Mouse (Mus musculus) limb, embryonic 15.5 days (tissue): ENCODE results near the gene Dync1i1. TPM values are rescaled to one million over a fixed set of nuclear protein-coding genes. Genes with fewer than 3 reads are reported as not detected.

ENCODE experiments used
- ATAC-seq: fragments of 200-750 bp; cut with Nextera tagmentation; 2 replicates; pipeline ENCODE4 v1.8.0; 2017; ENCODE audit warnings: low read depth, moderate TSS enrichment; ENCODE audit not compliant: insufficient number of reproducible peaks, low FRiP score, low TSS enrichment
- H3K27ac ChIP-seq: fragments of 300-500 bp; sonication (generic); 2 replicates; pipeline ENCODE4 v1.5.1; 2015; ENCODE audit warnings: moderate library complexity, mild to moderate bottlenecking, inconsistent platforms
- H3K27me3 ChIP-seq: fragments of 300-500 bp; sonication (generic); 2 replicates; pipeline ENCODE4 v1.6.1; 2015; ENCODE audit warnings: inconsistent platforms
- H3K36me3 ChIP-seq: fragments of 300-500 bp; sonication (generic); 2 replicates; pipeline ENCODE4 v1.6.1; 2015; ENCODE audit warnings: inconsistent platforms
- H3K4me1 ChIP-seq: fragments of 300-500 bp; sonication (generic); 2 replicates; pipeline ENCODE4 v1.6.1; 2015; ENCODE audit warnings: inconsistent platforms
- H3K4me2 ChIP-seq: fragments of 300-500 bp; sonication (generic); 2 replicates; pipeline ENCODE4 v1.6.1; 2015; ENCODE audit warnings: mild to moderate bottlenecking, inconsistent platforms
- H3K4me3 ChIP-seq: fragments of 300-500 bp; sonication (generic); 2 replicates; pipeline ENCODE4 v1.5.1; 2015; ENCODE audit warnings: mild to moderate bottlenecking, inconsistent platforms
- H3K9ac ChIP-seq: fragments of 300-500 bp; sonication (generic); 2 replicates; pipeline ENCODE4 v1.6.1; 2015; ENCODE audit warnings: inconsistent platforms
- H3K9me3 ChIP-seq: fragments of 300-500 bp; sonication (generic); 2 replicates; pipeline ENCODE4 v1.6.1; 2016; ENCODE audit warnings: inconsistent platforms
- WGBS: fragments of 180-500 bp; shearing (Covaris S2); methylation state at CpG from one replicate; pipeline ENCODE4 v1.1.7; 2015; 5-methylcytosine and 5-hydroxymethylcytosine counted together
- polyA plus RNA-seq: library from polyadenylated mRNA; unstranded; fragments of >200 nt; fragmentation: Nextera tagmentation; extraction: Ambion mirVana; gene quantifications from 2 replicates; pipeline ENCODE4 v1.2.1, GENCODE M21; 2015

The Dync1i1 gene
- polyA plus RNA-seq, 1 experiment from 2014 or later: 8.6 TPM

- no peak overlapping the region for H3K4me3 ChIP-seq
- H3K27ac ChIP-seq: no peak overlapping the region
- H3K27me3 ChIP-seq: no peaks in the 10 kb centered on the region
- no peaks in the 10 kb centered on the region for H3K36me3 ChIP-seq
- no peaks in the 10 kb centered on the region for H3K9me3 ChIP-seq
- H3K4me2 ChIP-seq: no peak overlapping the region
- 70% methylated on average over 5 of the region's 5 CpGs for WGBS
- H3K4me1 ChIP-seq: peaks cover 2% of the 10 kb centered on the region; the same call in 1 of the 2 replicates
- H3K9ac ChIP-seq: no peak overlapping the region
- ATAC-seq: no peak
Observed at GRCm38 (mm10) chr6:5866091-5866490, 140.7 kb downstream of the Dync1i1 start.

- ATAC-seq: no peak
Observed at GRCm38 (mm10) chr6:5867221-5867620, 141.8 kb downstream of the Dync1i1 start.

DNA sequence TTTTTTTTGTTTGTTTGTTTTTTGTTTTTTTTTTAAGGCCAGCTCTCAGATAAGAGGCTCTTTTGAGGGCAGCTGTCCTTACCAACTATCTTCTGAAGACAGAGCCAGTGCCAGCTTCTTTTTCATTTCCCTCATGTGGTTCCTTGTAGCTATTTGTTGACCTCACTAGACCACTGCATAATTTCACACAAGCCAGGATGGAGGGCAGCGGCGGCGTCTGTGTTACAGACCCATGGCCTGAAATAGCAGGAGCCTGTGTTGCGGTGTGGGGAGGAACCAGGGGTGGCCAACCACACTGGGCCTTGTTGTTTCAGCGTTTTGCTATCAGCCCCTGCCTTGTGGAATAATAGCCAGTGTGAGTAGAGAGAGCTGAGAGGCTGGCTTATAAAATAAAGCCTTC is 145.6 kb downstream of the Dync1i1 start:
- WGBS: 66% methylated on average over 5 of the region's 5 CpGs
- Histone ChIP-seq H3K9ac (no peak overlapping the region), H3K27ac (peak overlapping the region; percentile 33), H3K4me2 (no peak overlapping the region), H3K4me3 (no peak overlapping the region), H3K36me3 (no peaks in the 10 kb centered on the region), H3K9me3 (no peaks in the 10 kb centered on the region), H3K27me3 (no peaks in the 10 kb centered on the region), H3K4me1 (peaks cover 11% of the 10 kb centered on the region)
- ATAC-seq: no peak

More at GRCm38 (mm10) chr6:5867221-5867620, 141.8 kb downstream of the Dync1i1 start:
- 86% methylated on average over 4 of the region's 4 CpGs for WGBS
- no peak overlapping the region for H3K4me3 ChIP-seq
- H3K36me3 ChIP-seq: no peaks in the 10 kb centered on the region
- H3K9me3 ChIP-seq: no peaks in the 10 kb centered on the region
- H3K27me3 ChIP-seq: no peaks in the 10 kb centered on the region
- no peak overlapping the region for H3K4me2 ChIP-seq
- peaks cover 8% of the 10 kb centered on the region for H3K4me1 ChIP-seq
- no peak overlapping the region for H3K27ac ChIP-seq
- H3K9ac ChIP-seq: no peak overlapping the region

DNA sequence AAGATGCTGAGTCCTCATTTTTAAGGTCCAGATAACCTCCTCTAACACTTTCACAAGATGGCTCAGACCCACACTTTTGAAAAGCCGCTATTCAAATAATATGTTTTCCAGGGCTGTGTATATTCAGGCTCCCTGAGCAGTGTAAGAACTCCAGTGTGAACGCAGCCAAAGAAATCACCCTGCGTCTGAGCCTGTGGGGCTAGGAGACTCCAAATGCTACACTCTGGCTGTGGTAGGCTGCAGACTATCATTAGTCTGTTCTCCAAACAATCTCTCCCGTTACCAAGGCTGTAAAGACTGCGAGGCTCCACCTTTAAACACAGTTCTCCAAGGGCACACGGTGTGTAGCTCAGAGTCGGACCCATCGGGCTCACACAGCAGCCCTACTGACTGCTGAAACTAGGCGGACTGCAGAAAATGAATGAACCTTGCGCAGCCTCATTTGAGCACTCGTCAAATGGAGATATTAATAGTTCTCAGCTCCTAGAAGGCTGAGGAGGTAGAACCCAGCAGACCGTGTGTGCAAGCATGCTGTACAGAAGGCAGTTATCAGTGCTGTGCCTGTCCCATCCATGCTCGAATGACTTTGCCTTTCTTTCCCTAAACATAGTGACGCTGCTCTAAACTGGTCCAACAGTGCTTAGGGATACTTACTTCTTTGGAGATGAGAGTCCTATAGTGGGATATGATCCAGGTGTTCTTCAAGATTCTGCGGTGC is 146.3 kb downstream of the Dync1i1 start:
- Histone ChIP-seq H3K9ac (no peak overlapping the region), H3K27me3 (no peaks in the 10 kb centered on the region), H3K27ac (peak overlapping the region; percentile 33), H3K36me3 (no peaks in the 10 kb centered on the region), H3K9me3 (no peaks in the 10 kb centered on the region), H3K4me2 (no peak overlapping the region), H3K4me3 (no peak overlapping the region), H3K4me1 (peaks cover 11% of the 10 kb centered on the region)
- WGBS: 49% methylated on average over 15 of the region's 15 CpGs
- peak; percentile 85 for ATAC-seq

- Histone ChIP-seq H3K36me3 (no peaks in the 10 kb centered on the region), H3K4me2 (no peak overlapping the region), H3K27ac (no peak overlapping the region), H3K4me1 (no peaks in the 10 kb centered on the region), H3K27me3 (no peaks in the 10 kb centered on the region), H3K9me3 (no peaks in the 10 kb centered on the region), H3K9ac (no peak overlapping the region), H3K4me3 (no peak overlapping the region)
- 85% methylated on average over 6 of the region's 6 CpGs for WGBS
- ATAC-seq: no peak
Observed at GRCm38 (mm10) chr6:5889341-5889740, 163.9 kb downstream of the Dync1i1 start.

GRCm38 (mm10) chr6:5911295-5911694 is 185.9 kb downstream of the Dync1i1 start:
- H3K9me3 ChIP-seq: no peaks in the 10 kb centered on the region
- no peak for ATAC-seq
- H3K4me1 ChIP-seq: peaks cover 7% of the 10 kb centered on the region; the same call in 1 of the 2 replicates
- H3K27me3 ChIP-seq: no peaks in the 10 kb centered on the region
- H3K9ac ChIP-seq: no peak overlapping the region
- H3K4me3 ChIP-seq: no peak overlapping the region
- no peak overlapping the region for H3K27ac ChIP-seq
- H3K4me2 ChIP-seq: no peak overlapping the region
- WGBS: 64% methylated on average over 7 of the region's 7 CpGs
- no peaks in the 10 kb centered on the region for H3K36me3 ChIP-seq

- 77% methylated on average over 2 of the region's 2 CpGs for WGBS
- no peak for ATAC-seq
- H3K36me3 ChIP-seq: no peaks in the 10 kb centered on the region
- H3K4me2 ChIP-seq: no peak overlapping the region
- no peaks in the 10 kb centered on the region for H3K4me1 ChIP-seq
- H3K9me3 ChIP-seq: no peaks in the 10 kb centered on the region
- H3K4me3 ChIP-seq: no peak overlapping the region
- H3K27ac ChIP-seq: no peak overlapping the region
- H3K9ac ChIP-seq: no peak overlapping the region
- no peaks in the 10 kb centered on the region for H3K27me3 ChIP-seq
Observed at GRCm38 (mm10) chr6:5915028-5915427, 189.6 kb downstream of the Dync1i1 start.

GRCm38 (mm10) chr6:5920670-5921069 is 195.2 kb downstream of the Dync1i1 start:
- ATAC-seq: no peak
- H3K4me1 ChIP-seq: no peaks in the 10 kb centered on the region
- no peak overlapping the region for H3K4me2 ChIP-seq
- no peaks in the 10 kb centered on the region for H3K36me3 ChIP-seq
- H3K27ac ChIP-seq: no peak overlapping the region
- H3K4me3 ChIP-seq: no peak overlapping the region
- H3K9me3 ChIP-seq: no peaks in the 10 kb centered on the region
- H3K27me3 ChIP-seq: no peaks in the 10 kb centered on the region
- H3K9ac ChIP-seq: no peak overlapping the region
- 34% methylated on average over 4 of the region's 4 CpGs for WGBS

GRCm38 (mm10) chr6:5922676-5923075 is 197.2 kb downstream of the Dync1i1 start:
- no peak overlapping the region for H3K27ac ChIP-seq
- WGBS: 71% methylated on average over 1 of the region's 1 CpGs
- no peak overlapping the region for H3K4me2 ChIP-seq
- H3K9ac ChIP-seq: no peak overlapping the region
- H3K27me3 ChIP-seq: no peaks in the 10 kb centered on the region
- H3K36me3 ChIP-seq: no peaks in the 10 kb centered on the region
- no peak overlapping the region for H3K4me3 ChIP-seq
- no peak for ATAC-seq
- no peaks in the 10 kb centered on the region for H3K4me1 ChIP-seq
- no peaks in the 10 kb centered on the region for H3K9me3 ChIP-seq

GRCm38 (mm10) chr6:5923148-5923547 is 197.7 kb downstream of the Dync1i1 start:
- Histone ChIP-seq H3K36me3 (no peaks in the 10 kb centered on the region), H3K4me2 (no peak overlapping the region), H3K9me3 (no peaks in the 10 kb centered on the region), H3K4me1 (no peaks in the 10 kb centered on the region), H3K4me3 (no peak overlapping the region), H3K27me3 (no peaks in the 10 kb centered on the region), H3K27ac (no peak overlapping the region), H3K9ac (no peak overlapping the region)
- 91% methylated on average over 7 of the region's 7 CpGs for WGBS
- no peak for ATAC-seq

GRCm38 (mm10) chr6:5930140-5930539 is 204.7 kb downstream of the Dync1i1 start:
- Histone ChIP-seq H3K4me2 (no peak overlapping the region), H3K27ac (0 out of 2 replicates have a peak overlapping the region, but pooled peaks have one; percentile 0), H3K9ac (no peak overlapping the region), H3K36me3 (no peaks in the 10 kb centered on the region), H3K4me1 (peaks cover 7% of the 10 kb centered on the region; the same call in 1 of the 2 replicates), H3K27me3 (no peaks in the 10 kb centered on the region), H3K4me3 (no peak overlapping the region), H3K9me3 (no peaks in the 10 kb centered on the region)
- no peak for ATAC-seq
- WGBS: 65% methylated on average over 8 of the region's 8 CpGs

DNA sequence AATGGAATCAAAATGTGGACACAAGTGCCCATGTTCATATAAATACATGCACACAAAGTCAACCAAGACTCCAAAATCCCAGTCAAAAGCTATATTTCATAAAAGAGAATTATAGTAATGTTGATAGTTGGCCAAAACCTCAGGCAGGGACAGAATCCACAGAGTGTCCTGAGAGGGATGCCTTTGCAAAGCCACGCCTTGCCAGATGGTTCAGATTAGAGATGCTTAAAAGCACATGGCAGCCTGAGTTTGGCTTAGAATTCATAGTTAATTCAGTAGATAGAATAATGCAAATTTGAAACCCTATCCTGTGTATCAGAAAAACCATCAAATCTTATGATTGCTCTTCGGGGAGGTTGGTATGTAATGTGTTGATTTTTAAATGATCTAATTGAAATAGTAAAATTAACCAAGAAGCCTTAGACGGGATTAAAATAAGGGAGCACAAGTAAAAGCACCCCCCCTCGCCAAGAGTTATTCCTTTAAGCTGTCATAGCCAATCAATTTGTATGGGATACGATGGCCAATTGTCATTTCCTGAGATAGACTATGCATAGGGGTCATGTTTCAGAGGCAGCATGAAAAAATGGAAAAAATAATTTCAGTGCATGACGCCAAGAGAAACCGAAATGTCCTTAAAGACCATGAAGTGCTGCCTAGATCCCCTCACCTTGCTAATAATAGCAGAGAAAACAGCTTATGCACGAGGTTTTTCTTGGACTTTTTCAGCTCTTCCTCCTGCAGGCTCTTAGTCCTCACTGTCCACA is 210.3 kb downstream of the Dync1i1 start:
- 64% methylated on average over 8 of the region's 8 CpGs for WGBS
- H3K9ac ChIP-seq: no peak overlapping the region
- ATAC-seq: 0 out of 2 replicates have a peak, but pooled peaks have one; percentile 30
- H3K9me3 ChIP-seq: no peaks in the 10 kb centered on the region
- no peak overlapping the region for H3K4me2 ChIP-seq
- H3K4me3 ChIP-seq: no peak overlapping the region
- no peaks in the 10 kb centered on the region for H3K36me3 ChIP-seq
- peaks cover 5% of the 10 kb centered on the region; the same call in 1 of the 2 replicates for H3K4me1 ChIP-seq
- peak overlapping the region; percentile 54; the same call in 1 of the 2 replicates for H3K27ac ChIP-seq
- H3K27me3 ChIP-seq: no peaks in the 10 kb centered on the region
